Mouse (Mus musculus): ENCODE data around the gene Tnfaip8l3.

- no peak for TF ChIP-seq CTCF (IDR thresholded peaks at IDR 0.05; ENCODE audit: borderline replicate concordance, insufficient read depth, low read depth, low read length)
- TF ChIP-seq POLR2A (IDR thresholded peaks at IDR 0.05; ENCODE audit: borderline replicate concordance, insufficient read depth, low read length): no peak
These were observed 33.5 kb downstream of the Tnfaip8l3 start for GRCm38 (mm10) chr9:54034691-54035090.

Measured in cerebellum, adult 2 months (tissue).